21 mouse cellular contexts compared by ENCODE assay signal in the genomic region with DNA sequence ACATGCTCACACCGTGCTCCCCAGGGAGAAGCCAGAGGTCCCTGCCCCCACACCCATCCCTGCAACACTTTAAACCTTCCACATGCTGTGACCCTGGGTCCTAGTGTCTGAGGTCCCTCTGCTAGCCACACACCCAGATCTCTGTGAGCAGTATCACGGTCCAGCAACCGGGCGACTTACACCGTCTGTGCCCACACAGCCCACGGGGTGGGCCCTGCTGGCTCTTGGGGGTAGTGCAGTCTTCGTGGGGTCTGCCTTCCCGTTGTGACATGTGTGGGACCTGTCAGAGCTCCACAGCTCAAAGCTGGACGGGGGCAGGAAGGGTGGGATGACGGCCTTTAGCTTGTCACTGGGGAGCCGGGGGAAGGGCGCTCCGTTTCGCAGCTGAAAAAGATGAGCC. TPM values are rescaled to one million over a fixed set of nuclear protein-coding genes. Genes with fewer than 3 reads are reported as not detected.
DNase-seq lines count a peak whose midpoint lies in the region; ATAC-seq and TF ChIP-seq lines count a peak whose summit lies in the region.
"Had no signal": no experiment of that assay in that cellular context is flagged by ENCODE, and none has a peak within 500 bp of the region (broad histone marks: within the 10 kb centered on the region; RNA-seq: fewer than 3 reads in every experiment).

No protein-coding gene starts in this region.

- no peak overlapping the region for H3K9ac ChIP-seq in hindbrain, embryonic 11.5 days (ENCODE audit: low read depth, low read length)
- H3K9ac ChIP-seq in hindbrain, embryonic 16.5 days (ENCODE audit: low read depth, low read length), result no peak overlapping the region
- no peak overlapping the region for H3K9ac ChIP-seq in liver, postnatal 0 days (replicated peaks)
- H3K9ac ChIP-seq in liver, embryonic 12.5 days, result no peak overlapping the region
- no peak overlapping the region for H3K9ac ChIP-seq in midbrain, postnatal 0 days (replicated peaks; ENCODE audit: low read length, poor library complexity, severe bottlenecking)
- H3K9ac ChIP-seq: forebrain, embryonic 13.5 days; limb, embryonic 15.5 days; liver, embryonic 15.5 days; midbrain, embryonic 12.5 days had no signal

- no peaks in the 10 kb centered on the region; the same call in 1 of the 2 replicates for H3K4me1 ChIP-seq in hindbrain, embryonic 11.5 days (replicated peaks; ENCODE audit: control insufficient read depth, insufficient read depth, low read length)
- H3K4me1 ChIP-seq in hindbrain, embryonic 16.5 days (ENCODE audit: control insufficient read depth, insufficient read depth, low read depth, low read length), result no peaks in the 10 kb centered on the region
- H3K4me1 ChIP-seq in liver, postnatal 0 days (ENCODE audit: insufficient read depth), result no peaks in the 10 kb centered on the region
- H3K4me1 ChIP-seq in liver, embryonic 12.5 days, result no peaks in the 10 kb centered on the region
- no peaks in the 10 kb centered on the region for H3K4me1 ChIP-seq in midbrain, postnatal 0 days (ENCODE audit: insufficient read depth, low read length)
- H3K4me1 ChIP-seq: forebrain, embryonic 13.5 days; liver, embryonic 15.5 days had no signal

- no peak overlapping the region for H3K4me3 ChIP-seq in hindbrain, embryonic 11.5 days (ENCODE audit: low read depth, low read length)
- no peak overlapping the region for H3K4me3 ChIP-seq in hindbrain, embryonic 16.5 days (ENCODE audit: low read length)
- no peak overlapping the region for H3K4me3 ChIP-seq in liver, postnatal 0 days (ENCODE audit: low read depth, low read length)
- H3K4me3 ChIP-seq in liver, embryonic 12.5 days, result no peak overlapping the region
- H3K4me3 ChIP-seq in midbrain, postnatal 0 days (ENCODE audit: low read depth, low read length), result no peak overlapping the region
- H3K4me3 ChIP-seq: forebrain, embryonic 13.5 days; limb, embryonic 15.5 days; liver, embryonic 15.5 days; midbrain, embryonic 12.5 days had no signal

- H3K9me3 ChIP-seq in hindbrain, embryonic 11.5 days (ENCODE audit: control insufficient read depth, low read length), result no peaks in the 10 kb centered on the region
- H3K9me3 ChIP-seq in hindbrain, embryonic 16.5 days (ENCODE audit: control insufficient read depth, low read length), result no peaks in the 10 kb centered on the region
- no peaks in the 10 kb centered on the region for H3K9me3 ChIP-seq in liver, postnatal 0 days (ENCODE audit: low read length)
- no peaks in the 10 kb centered on the region for H3K9me3 ChIP-seq in liver, embryonic 12.5 days (replicated peaks)
- H3K9me3 ChIP-seq in midbrain, postnatal 0 days (ENCODE audit: low read length), result no peaks in the 10 kb centered on the region
- H3K9me3 ChIP-seq: forebrain, embryonic 13.5 days; limb, embryonic 15.5 days; liver, embryonic 15.5 days; midbrain, embryonic 12.5 days had no signal

- H3K36me3 ChIP-seq in hindbrain, embryonic 11.5 days (ENCODE audit: control insufficient read depth, insufficient read depth, low read length), result no peaks in the 10 kb centered on the region
- H3K36me3 ChIP-seq in hindbrain, embryonic 16.5 days (ENCODE audit: control insufficient read depth, insufficient read depth, low read length), result peaks cover 19% of the 10 kb centered on the region; the same call in 1 of the 2 replicates
- H3K36me3 ChIP-seq in liver, postnatal 0 days (replicated peaks; ENCODE audit: insufficient read depth, low read length), result no peaks in the 10 kb centered on the region
- no peaks in the 10 kb centered on the region for H3K36me3 ChIP-seq in liver, embryonic 12.5 days
- peaks cover 36% of the 10 kb centered on the region for H3K36me3 ChIP-seq in midbrain, postnatal 0 days (ENCODE audit: insufficient read depth, low read length)
- H3K36me3 ChIP-seq: liver, embryonic 15.5 days had no signal

- peak; percentile 20 for DNase-seq in hindbrain, embryonic 11.5 days (ENCODE audit: low spot score)
- no peak for DNase-seq in liver, postnatal 0 days
- DNase-seq in ZHBTc4 (ENCODE audit: low read depth, low spot score), result peak; percentile 29
- no peak for DNase-seq in midbrain, postnatal 0 days (ENCODE audit: low spot score)
- DNase-seq in urinary bladder, postnatal 25 days (ENCODE audit: low spot score), result no peak
- DNase-seq: cerebellum, adult 18-20 months; gastrocnemius, postnatal 10 days; heart, adult 11 months; heart, postnatal 10 days; kidney, adult 11 months; left cerebral cortex, postnatal 4 days; lung, postnatal 10 days; right cerebral cortex, postnatal 14 days had no signal

- TF ChIP-seq CTCF in liver, postnatal 0 days (IDR thresholded peaks at IDR 0.05; ENCODE audit: low read depth), result 0 out of 2 replicates have a peak, but pooled peaks have one; percentile 10
- TF ChIP-seq CTCF in midbrain, postnatal 0 days (IDR thresholded peaks at IDR 0.05), result peak; percentile 44

- no peaks in the 10 kb centered on the region for H3K27me3 ChIP-seq in hindbrain, embryonic 11.5 days (ENCODE audit: control insufficient read depth, insufficient read depth, low read length)
- H3K27me3 ChIP-seq in hindbrain, embryonic 16.5 days (replicated peaks; ENCODE audit: control insufficient read depth, insufficient read depth, low read length), result no peaks in the 10 kb centered on the region
- no peaks in the 10 kb centered on the region for H3K27me3 ChIP-seq in liver, postnatal 0 days (ENCODE audit: insufficient read depth, low read length)
- no peaks in the 10 kb centered on the region; the same call in 1 of the 2 replicates for H3K27me3 ChIP-seq in liver, embryonic 12.5 days (replicated peaks)
- H3K27me3 ChIP-seq in midbrain, postnatal 0 days (ENCODE audit: insufficient read depth, low read length), result no peaks in the 10 kb centered on the region
- H3K27me3 ChIP-seq: forebrain, embryonic 13.5 days; limb, embryonic 15.5 days; liver, embryonic 15.5 days; midbrain, embryonic 12.5 days had no signal

- 0 out of 2 replicates have a peak, but pooled peaks have one; percentile 20 for ATAC-seq in hindbrain, embryonic 11.5 days (ENCODE audit: low FRiP score)
- no peak for ATAC-seq in hindbrain, embryonic 16.5 days
- no peak for ATAC-seq in liver, postnatal 0 days
- ATAC-seq in liver, embryonic 12.5 days, result no peak
- ATAC-seq in midbrain, postnatal 0 days (ENCODE audit: low FRiP score), result no peak
- ATAC-seq: forebrain, embryonic 13.5 days had no signal

- H3K4me2 ChIP-seq in hindbrain, embryonic 11.5 days (replicated peaks; ENCODE audit: low read depth, low read length), result no peak overlapping the region
- H3K4me2 ChIP-seq in hindbrain, embryonic 16.5 days (ENCODE audit: low read length), result no peak overlapping the region
- no peak overlapping the region for H3K4me2 ChIP-seq in liver, postnatal 0 days (ENCODE audit: low read depth, low read length)
- no peak overlapping the region for H3K4me2 ChIP-seq in liver, embryonic 12.5 days
- no peak overlapping the region for H3K4me2 ChIP-seq in midbrain, postnatal 0 days (ENCODE audit: low read depth, low read length, poor library complexity, severe bottlenecking)
- H3K4me2 ChIP-seq: forebrain, embryonic 13.5 days; heart, embryonic 11.5 days; limb, embryonic 15.5 days; liver, embryonic 15.5 days; midbrain, embryonic 12.5 days had no signal

- H3K27ac ChIP-seq in hindbrain, embryonic 11.5 days (ENCODE audit: low read depth, low read length), result no peak overlapping the region
- no peak overlapping the region for H3K27ac ChIP-seq in hindbrain, embryonic 16.5 days (ENCODE audit: low read depth, low read length)
- H3K27ac ChIP-seq in liver, postnatal 0 days (ENCODE audit: low read depth), result no peak overlapping the region
- no peak overlapping the region for H3K27ac ChIP-seq in liver, embryonic 12.5 days
- no peak overlapping the region for H3K27ac ChIP-seq in midbrain, postnatal 0 days (ENCODE audit: low read depth, low read length)
- H3K27ac ChIP-seq: forebrain, embryonic 13.5 days; limb, embryonic 15.5 days; liver, embryonic 15.5 days; midbrain, embryonic 12.5 days had no signal

- WGBS in hindbrain, embryonic 11.5 days, result 71% methylated on average over 14 of the region's 14 CpGs
- 69% methylated on average over 14 of the region's 14 CpGs for WGBS in hindbrain, embryonic 16.5 days
- WGBS in liver, postnatal 0 days (ENCODE audit: insufficient replicate concordance), result 73% methylated on average over 14 of the region's 14 CpGs
- 61% methylated on average over 14 of the region's 14 CpGs for WGBS in liver, embryonic 12.5 days (ENCODE audit: insufficient replicate concordance)
- 68% methylated on average over 14 of the region's 14 CpGs for WGBS in midbrain, postnatal 0 days

- no peak for TF ChIP-seq EP300 in liver, postnatal 0 days (IDR thresholded peaks at IDR 0.05; ENCODE audit: low read depth)

RNA-seq across cellular contexts. Expression of a gene that starts 21.7 kb away (rescaled TPM):
- 2.6 and 2.9 TPM in 2 replicates for polyA plus RNA-seq in hindbrain, embryonic 11.5 days (2014; fragmentation: Nextera tagmentation; extraction: Ambion mirVana)
- polyA plus RNA-seq in hindbrain, embryonic 16.5 days (2015; fragmentation: Nextera tagmentation; extraction: Ambion mirVana), result 3.0 and 4.1 TPM in 2 replicates
- 0.07 and 0.14 TPM in 2 replicates for polyA plus RNA-seq in liver, postnatal 0 days (2015; fragmentation: Nextera tagmentation; extraction: Ambion mirVana)
- polyA plus RNA-seq in liver, embryonic 12.5 days (2016; fragmentation: Nextera tagmentation; extraction: Ambion mirVana), result 0.39 and 0.69 TPM in 2 replicates
- 10.1 and 17.9 TPM in 2 replicates for total RNA-seq in midbrain, postnatal 0 days (2014; rRNA removed)
- 3.0 and 3.3 TPM in 2 replicates for polyA plus RNA-seq in midbrain, postnatal 0 days (2015; fragmentation: Nextera tagmentation; extraction: Ambion mirVana)
- total RNA-seq: neutrophil, adult 5-6 weeks had no signal

RNA-seq across cellular contexts. Expression of a gene that starts 43.9 kb away (rescaled TPM):
- polyA plus RNA-seq in hindbrain, embryonic 11.5 days (2014; fragmentation: Nextera tagmentation; extraction: Ambion mirVana), result 0.54 and 0.71 TPM in 2 replicates
- polyA plus RNA-seq in hindbrain, embryonic 16.5 days (2015; fragmentation: Nextera tagmentation; extraction: Ambion mirVana), result 11.0 and 13.3 TPM in 2 replicates
- polyA plus RNA-seq in liver, postnatal 0 days (2015; fragmentation: Nextera tagmentation; extraction: Ambion mirVana), result 0.11 and 0.20 TPM in 2 replicates
- polyA plus RNA-seq in liver, embryonic 12.5 days (2016; fragmentation: Nextera tagmentation; extraction: Ambion mirVana), result 0.08 and 0.28 TPM in 2 replicates
- 118 and 123 TPM in 2 replicates for total RNA-seq in midbrain, postnatal 0 days (2014; rRNA removed)
- 17.8 and 20.5 TPM in 2 replicates for polyA plus RNA-seq in midbrain, postnatal 0 days (2015; fragmentation: Nextera tagmentation; extraction: Ambion mirVana)
- total RNA-seq: neutrophil, adult 5-6 weeks had no signal

RNA-seq across cellular contexts. Expression of a gene that starts 56.2 kb away (rescaled TPM):
- polyA plus RNA-seq in hindbrain, embryonic 11.5 days (2014; fragmentation: Nextera tagmentation; extraction: Ambion mirVana), result 2.7 and 2.8 TPM in 2 replicates
- polyA plus RNA-seq in hindbrain, embryonic 16.5 days (2015; fragmentation: Nextera tagmentation; extraction: Ambion mirVana), result 0.97 and 1.1 TPM in 2 replicates
- 0.63 and 0.69 TPM in 2 replicates for polyA plus RNA-seq in liver, postnatal 0 days (2015; fragmentation: Nextera tagmentation; extraction: Ambion mirVana)
- polyA plus RNA-seq in liver, embryonic 12.5 days (2016; fragmentation: Nextera tagmentation; extraction: Ambion mirVana), result 0.63 and 0.68 TPM in 2 replicates
- 0.82 and 2.0 TPM in 2 replicates for total RNA-seq in midbrain, postnatal 0 days (2014; rRNA removed)
- polyA plus RNA-seq in midbrain, postnatal 0 days (2015; fragmentation: Nextera tagmentation; extraction: Ambion mirVana), result 1.1 and 1.6 TPM in 2 replicates

Comparison
In these comparisons a context has a peak if more than half of its experiments do, and no peak if none do; other contexts are left out.
1. DNase-seq: peak in hindbrain, embryonic 11.5 days (single experiment) and ZHBTc4 (single experiment); none in liver, postnatal 0 days (single experiment), midbrain, postnatal 0 days (single experiment) and urinary bladder, postnatal 25 days (single experiment).